Mouse (Mus musculus): ENCODE data around the gene Pde6g. TPM values are rescaled to one million over a fixed set of nuclear protein-coding genes. Genes with fewer than 3 reads are reported as not detected.

The Pde6g gene
- 0.17 and 0.20 TPM in 2 replicates for polyA plus RNA-seq (2014; fragmentation: Nextera tagmentation; extraction: Ambion mirVana)

GRCm38 (mm10) chr11:120453306-120453705 is at the start of gene Pde6g:
Gene Pde6g (minus strand): TSS chr11:120453500.
- WGBS: 89% methylated on average over 4 of the region's 4 CpGs
- no peak within 1 kb of the TSS for H3K4me3 ChIP-seq (ENCODE audit: low read length)
- H3K4me1 ChIP-seq (ENCODE audit: control insufficient read depth, insufficient read depth, low read length): peaks cover 4% of the 10 kb centered on the region; the same call in 1 of the 2 replicates
- no peak for ATAC-seq (ENCODE audit: low FRiP score, low TSS enrichment)
- H3K9me3 ChIP-seq (ENCODE audit: control insufficient read depth, low read length): no peaks in the 10 kb centered on the region
- H3K27me3 ChIP-seq (ENCODE audit: control insufficient read depth, insufficient read depth, low read length): no peaks in the 10 kb centered on the region
- no peak within 1 kb of the TSS for H3K27ac ChIP-seq (ENCODE audit: low read depth, low read length)
- H3K9ac ChIP-seq (ENCODE audit: low read depth, low read length): no peak within 1 kb of the TSS
- no peaks in the 10 kb centered on the region; the same call in 1 of the 2 replicates for H3K36me3 ChIP-seq (ENCODE audit: control insufficient read depth, insufficient read depth, low read length)
- no peak within 1 kb of the TSS for H3K4me2 ChIP-seq (replicated peaks; ENCODE audit: low read depth, low read length)

- Histone ChIP-seq H3K9me3 (ENCODE audit: control insufficient read depth, low read length) (no peaks in the 10 kb centered on the region), H3K36me3 (ENCODE audit: control insufficient read depth, insufficient read depth, low read length) (peaks cover 24% of the 10 kb centered on the region), H3K27me3 (ENCODE audit: control insufficient read depth, insufficient read depth, low read length) (no peaks in the 10 kb centered on the region), H3K4me2 (replicated peaks; ENCODE audit: low read depth, low read length) (no peak overlapping the region), H3K4me1 (ENCODE audit: control insufficient read depth, insufficient read depth, low read length) (no peaks in the 10 kb centered on the region), H3K4me3 (ENCODE audit: low read length) (no peak overlapping the region), H3K9ac (ENCODE audit: low read depth, low read length) (no peak overlapping the region), H3K27ac (ENCODE audit: low read depth, low read length) (no peak overlapping the region)
- 85% methylated on average over 4 of the region's 4 CpGs for WGBS
- no peak for ATAC-seq (ENCODE audit: low FRiP score, low TSS enrichment)
Observed at GRCm38 (mm10) chr11:120501701-120502100, 48.4 kb upstream of the Pde6g start.

- WGBS: 64% methylated on average over 6 of the region's 6 CpGs
- ATAC-seq (ENCODE audit: low FRiP score, low TSS enrichment): no peak
Observed at GRCm38 (mm10) chr11:120501018-120501417, 47.7 kb upstream of the Pde6g start.

GRCm38 (mm10) chr11:120500357-120500756 is 47.1 kb upstream of the Pde6g start:
- peaks cover 37% of the 10 kb centered on the region for H3K36me3 ChIP-seq (ENCODE audit: control insufficient read depth, insufficient read depth, low read length)
- no peak overlapping the region for H3K27ac ChIP-seq (ENCODE audit: low read depth, low read length)
- no peaks in the 10 kb centered on the region for H3K4me1 ChIP-seq (ENCODE audit: control insufficient read depth, insufficient read depth, low read length)
- H3K9ac ChIP-seq (ENCODE audit: low read depth, low read length): 0 out of 2 replicates have a peak overlapping the region, but pooled peaks have one; percentile 12
- H3K4me2 ChIP-seq (replicated peaks; ENCODE audit: low read depth, low read length): no peak overlapping the region
- no peaks in the 10 kb centered on the region for H3K9me3 ChIP-seq (ENCODE audit: control insufficient read depth, low read length)
- WGBS: 20% methylated on average over 3 of the region's 3 CpGs
- H3K27me3 ChIP-seq (ENCODE audit: control insufficient read depth, insufficient read depth, low read length): no peaks in the 10 kb centered on the region
- no peak for ATAC-seq (ENCODE audit: low FRiP score, low TSS enrichment)
- H3K4me3 ChIP-seq (ENCODE audit: low read length): no peak overlapping the region; the same call in 1 of the 2 replicates

More at GRCm38 (mm10) chr11:120501018-120501417, 47.7 kb upstream of the Pde6g start:
- Histone ChIP-seq H3K4me1 (ENCODE audit: control insufficient read depth, insufficient read depth, low read length) (no peaks in the 10 kb centered on the region), H3K27me3 (ENCODE audit: control insufficient read depth, insufficient read depth, low read length) (no peaks in the 10 kb centered on the region), H3K9ac (ENCODE audit: low read depth, low read length) (no peak overlapping the region), H3K9me3 (ENCODE audit: control insufficient read depth, low read length) (no peaks in the 10 kb centered on the region), H3K36me3 (ENCODE audit: control insufficient read depth, insufficient read depth, low read length) (peaks cover 31% of the 10 kb centered on the region), H3K4me2 (replicated peaks; ENCODE audit: low read depth, low read length) (no peak overlapping the region), H3K27ac (ENCODE audit: low read depth, low read length) (no peak overlapping the region), H3K4me3 (ENCODE audit: low read length) (no peak overlapping the region)

- WGBS: 80% methylated on average over 6 of the region's 6 CpGs
- no peaks in the 10 kb centered on the region for H3K27me3 ChIP-seq (ENCODE audit: control insufficient read depth, insufficient read depth, low read length)
- no peaks in the 10 kb centered on the region for H3K4me1 ChIP-seq (ENCODE audit: control insufficient read depth, insufficient read depth, low read length)
- H3K4me2 ChIP-seq (replicated peaks; ENCODE audit: low read depth, low read length): no peak overlapping the region
- H3K4me3 ChIP-seq (ENCODE audit: low read length): no peak overlapping the region
- no peak for ATAC-seq (ENCODE audit: low FRiP score, low TSS enrichment)
- no peak overlapping the region for H3K27ac ChIP-seq (ENCODE audit: low read depth, low read length)
- H3K9me3 ChIP-seq (ENCODE audit: control insufficient read depth, low read length): no peaks in the 10 kb centered on the region
- H3K9ac ChIP-seq (ENCODE audit: low read depth, low read length): no peak overlapping the region
- H3K36me3 ChIP-seq (ENCODE audit: control insufficient read depth, insufficient read depth, low read length): peaks cover 40% of the 10 kb centered on the region
Observed at GRCm38 (mm10) chr11:120499894-120500293, 46.6 kb upstream of the Pde6g start.

- H3K27ac ChIP-seq (ENCODE audit: low read depth, low read length): no peak overlapping the region
- no peak overlapping the region for H3K4me3 ChIP-seq (ENCODE audit: low read length)
- H3K9me3 ChIP-seq (ENCODE audit: control insufficient read depth, low read length): no peaks in the 10 kb centered on the region
- H3K27me3 ChIP-seq (ENCODE audit: control insufficient read depth, insufficient read depth, low read length): no peaks in the 10 kb centered on the region
- H3K4me1 ChIP-seq (ENCODE audit: control insufficient read depth, insufficient read depth, low read length): no peaks in the 10 kb centered on the region
- no peak overlapping the region for H3K9ac ChIP-seq (ENCODE audit: low read depth, low read length)
- H3K36me3 ChIP-seq (ENCODE audit: control insufficient read depth, insufficient read depth, low read length): peaks cover 49% of the 10 kb centered on the region
- no peak overlapping the region for H3K4me2 ChIP-seq (replicated peaks; ENCODE audit: low read depth, low read length)
- no peak for ATAC-seq (ENCODE audit: low FRiP score, low TSS enrichment)
- WGBS: 79% methylated on average over 5 of the region's 5 CpGs
Observed at GRCm38 (mm10) chr11:120498891-120499290, 45.6 kb upstream of the Pde6g start.

GRCm38 (mm10) chr11:120498226-120498625 is 44.9 kb upstream of the Pde6g start:
- H3K27me3 ChIP-seq (ENCODE audit: control insufficient read depth, insufficient read depth, low read length): no peaks in the 10 kb centered on the region
- H3K9me3 ChIP-seq (ENCODE audit: control insufficient read depth, low read length): no peaks in the 10 kb centered on the region
- H3K4me2 ChIP-seq (replicated peaks; ENCODE audit: low read depth, low read length): no peak overlapping the region
- H3K4me1 ChIP-seq (ENCODE audit: control insufficient read depth, insufficient read depth, low read length): peaks cover 4% of the 10 kb centered on the region
- no peak for ATAC-seq (ENCODE audit: low FRiP score, low TSS enrichment)
- no peak overlapping the region for H3K27ac ChIP-seq (ENCODE audit: low read depth, low read length)
- no peak overlapping the region for H3K4me3 ChIP-seq (ENCODE audit: low read length)
- no peak overlapping the region for H3K9ac ChIP-seq (ENCODE audit: low read depth, low read length)
- peaks cover 49% of the 10 kb centered on the region for H3K36me3 ChIP-seq (ENCODE audit: control insufficient read depth, insufficient read depth, low read length)
- 90% methylated on average over 12 of the region's 12 CpGs for WGBS

GRCm38 (mm10) chr11:120497436-120497835 is 44.1 kb upstream of the Pde6g start:
- Histone ChIP-seq H3K27me3 (ENCODE audit: control insufficient read depth, insufficient read depth, low read length) (no peaks in the 10 kb centered on the region), H3K4me2 (replicated peaks; ENCODE audit: low read depth, low read length) (no peak overlapping the region), H3K9me3 (ENCODE audit: control insufficient read depth, low read length) (no peaks in the 10 kb centered on the region), H3K27ac (ENCODE audit: low read depth, low read length) (no peak overlapping the region), H3K4me3 (ENCODE audit: low read length) (no peak overlapping the region), H3K9ac (ENCODE audit: low read depth, low read length) (no peak overlapping the region), H3K4me1 (ENCODE audit: control insufficient read depth, insufficient read depth, low read length) (peaks cover 9% of the 10 kb centered on the region), H3K36me3 (ENCODE audit: control insufficient read depth, insufficient read depth, low read length) (peaks cover 49% of the 10 kb centered on the region)
- ATAC-seq (ENCODE audit: low FRiP score, low TSS enrichment): no peak
- 89% methylated on average over 3 of the region's 3 CpGs for WGBS

GRCm38 (mm10) chr11:120493911-120494310 is 40.6 kb upstream of the Pde6g start:
- no peaks in the 10 kb centered on the region for H3K9me3 ChIP-seq (ENCODE audit: control insufficient read depth, low read length)
- 0 out of 2 replicates have a peak overlapping the region, but pooled peaks have one; percentile 76 for H3K9ac ChIP-seq (ENCODE audit: low read depth, low read length)
- no peak overlapping the region for H3K4me2 ChIP-seq (replicated peaks; ENCODE audit: low read depth, low read length)
- WGBS: 86% methylated on average over 3 of the region's 3 CpGs
- no peak for ATAC-seq (ENCODE audit: low FRiP score, low TSS enrichment)
- H3K4me3 ChIP-seq (ENCODE audit: low read length): no peak overlapping the region
- H3K4me1 ChIP-seq (ENCODE audit: control insufficient read depth, insufficient read depth, low read length): peaks cover 26% of the 10 kb centered on the region
- H3K27me3 ChIP-seq (ENCODE audit: control insufficient read depth, insufficient read depth, low read length): no peaks in the 10 kb centered on the region
- H3K27ac ChIP-seq (ENCODE audit: low read depth, low read length): no peak overlapping the region
- H3K36me3 ChIP-seq (ENCODE audit: control insufficient read depth, insufficient read depth, low read length): peaks cover 45% of the 10 kb centered on the region
